Mouse (Mus musculus): Measurements from ENCODE around the gene Parva. TPM values are rescaled to one million over a fixed set of nuclear protein-coding genes. Genes with fewer than 3 reads are reported as not detected.

The Parva gene
- polyA plus RNA-seq, 1 experiment from 2014 or later = 28.5 TPM

GRCm38 (mm10) chr7:112498591-112499301 is 71.4 kb downstream of the Parva start:
- ATAC-seq = no peak
- peaks cover 12% of the 10 kb centered on the region for H3K4me1 ChIP-seq (ENCODE audit: control insufficient read depth, insufficient read depth, low read depth, low read length)
- no peaks in the 10 kb centered on the region for H3K36me3 ChIP-seq (ENCODE audit: control insufficient read depth, insufficient read depth, low read length)
- no peaks in the 10 kb centered on the region for H3K9me3 ChIP-seq (ENCODE audit: control insufficient read depth, low read length)
- H3K4me3 ChIP-seq (ENCODE audit: low read length) = no peak overlapping the region
- H3K4me2 ChIP-seq (ENCODE audit: low read length) = no peak overlapping the region
- H3K27ac ChIP-seq (ENCODE audit: low read depth, low read length) = no peak overlapping the region
- no peaks in the 10 kb centered on the region for H3K27me3 ChIP-seq (replicated peaks; ENCODE audit: control insufficient read depth, insufficient read depth, low read length)
- no peak overlapping the region for H3K9ac ChIP-seq (ENCODE audit: low read depth, low read length)
- 64% methylated on average over 9 of the region's 9 CpGs for WGBS

GRCm38 (mm10) chr7:112499453-112500133 is 72.3 kb downstream of the Parva start:
- Histone ChIP-seq H3K27ac (ENCODE audit: low read depth, low read length) (no peak overlapping the region), H3K4me1 (ENCODE audit: control insufficient read depth, insufficient read depth, low read depth, low read length) (peaks cover 12% of the 10 kb centered on the region), H3K27me3 (replicated peaks; ENCODE audit: control insufficient read depth, insufficient read depth, low read length) (no peaks in the 10 kb centered on the region), H3K9me3 (ENCODE audit: control insufficient read depth, low read length) (no peaks in the 10 kb centered on the region), H3K36me3 (ENCODE audit: control insufficient read depth, insufficient read depth, low read length) (no peaks in the 10 kb centered on the region), H3K4me2 (ENCODE audit: low read length) (no peak overlapping the region), H3K4me3 (ENCODE audit: low read length) (no peak overlapping the region), H3K9ac (ENCODE audit: low read depth, low read length) (no peak overlapping the region)
- ATAC-seq = no peak
- WGBS = 44% methylated on average over 10 of the region's 10 CpGs

- Histone ChIP-seq H3K27ac (ENCODE audit: low read depth, low read length) (no peak overlapping the region), H3K9me3 (ENCODE audit: control insufficient read depth, low read length) (no peaks in the 10 kb centered on the region), H3K4me2 (ENCODE audit: low read length) (no peak overlapping the region), H3K4me1 (ENCODE audit: control insufficient read depth, insufficient read depth, low read depth, low read length) (peaks cover 12% of the 10 kb centered on the region), H3K9ac (ENCODE audit: low read depth, low read length) (no peak overlapping the region), H3K4me3 (ENCODE audit: low read length) (no peak overlapping the region), H3K27me3 (replicated peaks; ENCODE audit: control insufficient read depth, insufficient read depth, low read length) (no peaks in the 10 kb centered on the region), H3K36me3 (ENCODE audit: control insufficient read depth, insufficient read depth, low read length) (no peaks in the 10 kb centered on the region)
- WGBS = 16% methylated on average over 7 of the region's 7 CpGs
- ATAC-seq = no peak
Measured at GRCm38 (mm10) chr7:112500134-112500490, 72.8 kb downstream of the Parva start.

GRCm38 (mm10) chr7:112502050-112502809 is 74.9 kb downstream of the Parva start:
- Histone ChIP-seq H3K9ac (ENCODE audit: low read depth, low read length) (0 out of 2 replicates have a peak overlapping the region, but pooled peaks have one; percentile 0), H3K4me1 (ENCODE audit: control insufficient read depth, insufficient read depth, low read depth, low read length) (peaks cover 12% of the 10 kb centered on the region), H3K9me3 (ENCODE audit: control insufficient read depth, low read length) (no peaks in the 10 kb centered on the region), H3K27me3 (replicated peaks; ENCODE audit: control insufficient read depth, insufficient read depth, low read length) (no peaks in the 10 kb centered on the region), H3K27ac (ENCODE audit: low read depth, low read length) (peak overlapping the region; percentile 31; the same call in 1 of the 2 replicates), H3K4me2 (ENCODE audit: low read length) (peak overlapping the region; percentile 41), H3K4me3 (ENCODE audit: low read length) (no peak overlapping the region), H3K36me3 (ENCODE audit: control insufficient read depth, insufficient read depth, low read length) (no peaks in the 10 kb centered on the region)
- WGBS = 24% methylated on average over 18 of the region's 18 CpGs
- no peak for ATAC-seq

GRCm38 (mm10) chr7:112502845-112503244 is 75.5 kb downstream of the Parva start:
- Histone ChIP-seq H3K27ac (ENCODE audit: low read depth, low read length) (peak overlapping the region; percentile 31; the same call in 1 of the 2 replicates), H3K4me2 (ENCODE audit: low read length) (peak overlapping the region; percentile 41; the same call in 1 of the 2 replicates), H3K9me3 (ENCODE audit: control insufficient read depth, low read length) (no peaks in the 10 kb centered on the region), H3K4me3 (ENCODE audit: low read length) (no peak overlapping the region), H3K9ac (ENCODE audit: low read depth, low read length) (no peak overlapping the region), H3K4me1 (ENCODE audit: control insufficient read depth, insufficient read depth, low read depth, low read length) (peaks cover 12% of the 10 kb centered on the region), H3K27me3 (replicated peaks; ENCODE audit: control insufficient read depth, insufficient read depth, low read length) (no peaks in the 10 kb centered on the region), H3K36me3 (ENCODE audit: control insufficient read depth, insufficient read depth, low read length) (no peaks in the 10 kb centered on the region)
- 0 out of 2 replicates have a peak, but pooled peaks have one; percentile 35 for ATAC-seq
- 34% methylated on average over 5 of the region's 5 CpGs for WGBS

GRCm38 (mm10) chr7:112503448-112503847 is 76.1 kb downstream of the Parva start:
- WGBS = 79% methylated on average over 6 of the region's 6 CpGs
- Histone ChIP-seq H3K4me3 (ENCODE audit: low read length) (no peak overlapping the region), H3K4me2 (ENCODE audit: low read length) (no peak overlapping the region), H3K36me3 (ENCODE audit: control insufficient read depth, insufficient read depth, low read length) (no peaks in the 10 kb centered on the region), H3K9ac (ENCODE audit: low read depth, low read length) (no peak overlapping the region), H3K27me3 (replicated peaks; ENCODE audit: control insufficient read depth, insufficient read depth, low read length) (no peaks in the 10 kb centered on the region), H3K4me1 (ENCODE audit: control insufficient read depth, insufficient read depth, low read depth, low read length) (peaks cover 12% of the 10 kb centered on the region), H3K9me3 (ENCODE audit: control insufficient read depth, low read length) (no peaks in the 10 kb centered on the region), H3K27ac (ENCODE audit: low read depth, low read length) (peak overlapping the region; percentile 21; the same call in 1 of the 2 replicates)
- ATAC-seq = no peak

- no peak for ATAC-seq
- H3K4me3 ChIP-seq (ENCODE audit: low read length) = no peak overlapping the region
- H3K27me3 ChIP-seq (replicated peaks; ENCODE audit: control insufficient read depth, insufficient read depth, low read length) = no peaks in the 10 kb centered on the region
- WGBS = 73% methylated on average over 3 of the region's 3 CpGs
- H3K9me3 ChIP-seq (ENCODE audit: control insufficient read depth, low read length) = no peaks in the 10 kb centered on the region
- H3K4me1 ChIP-seq (ENCODE audit: control insufficient read depth, insufficient read depth, low read depth, low read length) = peaks cover 12% of the 10 kb centered on the region
- H3K9ac ChIP-seq (ENCODE audit: low read depth, low read length) = no peak overlapping the region
- H3K4me2 ChIP-seq (ENCODE audit: low read length) = no peak overlapping the region
- H3K36me3 ChIP-seq (ENCODE audit: control insufficient read depth, insufficient read depth, low read length) = no peaks in the 10 kb centered on the region
- no peak overlapping the region for H3K27ac ChIP-seq (ENCODE audit: low read depth, low read length)
Measured at GRCm38 (mm10) chr7:112503917-112504316, 76.6 kb downstream of the Parva start.

- no peaks in the 10 kb centered on the region for H3K9me3 ChIP-seq (ENCODE audit: control insufficient read depth, low read length)
- no peak overlapping the region for H3K4me3 ChIP-seq (ENCODE audit: low read length)
- 85% methylated on average over 8 of the region's 8 CpGs for WGBS
- H3K9ac ChIP-seq (ENCODE audit: low read depth, low read length) = no peak overlapping the region
- no peaks in the 10 kb centered on the region for H3K27me3 ChIP-seq (replicated peaks; ENCODE audit: control insufficient read depth, insufficient read depth, low read length)
- no peaks in the 10 kb centered on the region for H3K36me3 ChIP-seq (ENCODE audit: control insufficient read depth, insufficient read depth, low read length)
- ATAC-seq = no peak
- no peak overlapping the region for H3K4me2 ChIP-seq (ENCODE audit: low read length)
- no peaks in the 10 kb centered on the region; the same call in 1 of the 2 replicates for H3K4me1 ChIP-seq (ENCODE audit: control insufficient read depth, insufficient read depth, low read depth, low read length)
- H3K27ac ChIP-seq (ENCODE audit: low read depth, low read length) = no peak overlapping the region
Measured at GRCm38 (mm10) chr7:112509107-112509506, 81.8 kb downstream of the Parva start.
